ENCODE assay signal across 27 mouse cellular contexts in the genomic region with DNA sequence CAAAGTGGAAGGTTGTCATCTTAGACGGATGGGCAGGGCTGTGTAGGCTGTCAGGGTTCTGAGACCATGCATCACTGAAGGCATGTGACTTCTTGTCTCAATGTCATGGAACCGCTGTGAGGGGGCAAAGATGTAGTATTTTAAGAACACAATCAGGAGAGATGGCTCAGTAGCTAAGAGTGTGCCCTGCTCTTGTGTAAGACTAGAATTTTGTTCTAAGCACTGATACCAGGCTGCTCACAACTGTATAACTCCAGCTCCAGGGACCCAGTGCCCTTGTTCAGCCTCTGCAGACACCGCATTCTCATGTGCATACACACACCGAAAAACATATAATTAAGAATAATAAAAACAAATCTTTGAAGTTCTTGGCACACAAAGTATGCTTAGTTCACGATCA. TPM values are rescaled to one million over a fixed set of nuclear protein-coding genes. Genes with fewer than 3 reads are reported as not detected.
DNase-seq lines count a peak whose midpoint lies in the region; ATAC-seq and TF ChIP-seq lines count a peak whose summit lies in the region.
"Had no signal": no experiment of that assay in that cellular context is flagged by ENCODE, and none has a peak within 500 bp of the region (broad histone marks: within the 10 kb centered on the region; RNA-seq: fewer than 3 reads in every experiment).

No protein-coding gene starts in this region.

- no peak overlapping the region for H3K4me3 ChIP-seq in forebrain, embryonic 13.5 days
- no peak overlapping the region for H3K4me3 ChIP-seq in forebrain, embryonic 12.5 days (replicated peaks)
- H3K4me3 ChIP-seq in hindbrain, embryonic 12.5 days: no peak overlapping the region
- no peak overlapping the region for H3K4me3 ChIP-seq in hindbrain, postnatal 0 days (ENCODE audit: low read length)
- H3K4me3 ChIP-seq in midbrain, embryonic 16.5 days (ENCODE audit: low read depth, low read length): no peak overlapping the region
- no peak overlapping the region for H3K4me3 ChIP-seq in midbrain, embryonic 13.5 days (replicated peaks)
- H3K4me3 ChIP-seq: heart, embryonic 13.5 days; limb, embryonic 10.5 days; limb, embryonic 15.5 days; liver, embryonic 13.5 days; megakaryocyte, embryonic 14.5 days; neural tube, embryonic 12.5 days had no signal

- no peak overlapping the region for H3K4me2 ChIP-seq in forebrain, embryonic 13.5 days
- no peak overlapping the region for H3K4me2 ChIP-seq in forebrain, embryonic 12.5 days
- no peak overlapping the region for H3K4me2 ChIP-seq in hindbrain, embryonic 12.5 days (replicated peaks)
- H3K4me2 ChIP-seq in hindbrain, postnatal 0 days (ENCODE audit: low read depth, low read length): no peak overlapping the region
- H3K4me2 ChIP-seq in midbrain, embryonic 16.5 days (ENCODE audit: low read length): no peak overlapping the region
- H3K4me2 ChIP-seq in midbrain, embryonic 13.5 days (replicated peaks): no peak overlapping the region
- H3K4me2 ChIP-seq: heart, embryonic 13.5 days; limb, embryonic 15.5 days; liver, embryonic 13.5 days; neural tube, embryonic 12.5 days had no signal

- 88% methylated on average over 5 of the region's 5 CpGs for WGBS in forebrain, embryonic 13.5 days
- 89% methylated on average over 5 of the region's 5 CpGs for WGBS in forebrain, embryonic 12.5 days
- 87% methylated on average over 5 of the region's 5 CpGs for WGBS in hindbrain, embryonic 12.5 days
- 82% methylated on average over 5 of the region's 5 CpGs for WGBS in hindbrain, postnatal 0 days
- 81% methylated on average over 5 of the region's 5 CpGs for WGBS in midbrain, embryonic 16.5 days
- 89% methylated on average over 5 of the region's 5 CpGs for WGBS in midbrain, embryonic 13.5 days

- no peak; the same call in none of the 2 replicates for ATAC-seq in forebrain, embryonic 13.5 days
- ATAC-seq in forebrain, embryonic 12.5 days (ENCODE audit: low FRiP score): no peak
- ATAC-seq in hindbrain, embryonic 12.5 days (ENCODE audit: low FRiP score): 0 out of 2 replicates have a peak, but pooled peaks have one; percentile 2
- ATAC-seq in hindbrain, postnatal 0 days: no peak; the same call in 1 of the 2 replicates
- peak; percentile 42 for ATAC-seq in midbrain, embryonic 16.5 days
- no peak for ATAC-seq in midbrain, embryonic 13.5 days
- ATAC-seq: intestine, postnatal 0 days; lung, postnatal 0 days had no signal

- no peaks in the 10 kb centered on the region for H3K36me3 ChIP-seq in forebrain, embryonic 13.5 days (ENCODE audit: poor library complexity, severe bottlenecking)
- H3K36me3 ChIP-seq in forebrain, embryonic 12.5 days (replicated peaks): no peaks in the 10 kb centered on the region
- H3K36me3 ChIP-seq in hindbrain, embryonic 12.5 days: no peaks in the 10 kb centered on the region
- no peaks in the 10 kb centered on the region for H3K36me3 ChIP-seq in hindbrain, postnatal 0 days (ENCODE audit: insufficient read depth, low read length)
- H3K36me3 ChIP-seq in midbrain, embryonic 16.5 days (ENCODE audit: control insufficient read depth, insufficient read depth, low read length): no peaks in the 10 kb centered on the region
- H3K36me3 ChIP-seq in midbrain, embryonic 13.5 days: no peaks in the 10 kb centered on the region
- H3K36me3 ChIP-seq: G1E; heart, embryonic 13.5 days; limb, embryonic 15.5 days; liver, embryonic 13.5 days; neural tube, embryonic 12.5 days had no signal

- no peaks in the 10 kb centered on the region for H3K27me3 ChIP-seq in forebrain, embryonic 13.5 days
- no peaks in the 10 kb centered on the region for H3K27me3 ChIP-seq in forebrain, embryonic 12.5 days
- no peaks in the 10 kb centered on the region for H3K27me3 ChIP-seq in hindbrain, embryonic 12.5 days
- no peaks in the 10 kb centered on the region for H3K27me3 ChIP-seq in hindbrain, postnatal 0 days (ENCODE audit: insufficient read depth, low read length)
- no peaks in the 10 kb centered on the region for H3K27me3 ChIP-seq in midbrain, embryonic 16.5 days (ENCODE audit: control insufficient read depth, insufficient read depth, low read depth, low read length)
- no peaks in the 10 kb centered on the region for H3K27me3 ChIP-seq in midbrain, embryonic 13.5 days
- H3K27me3 ChIP-seq: heart, embryonic 13.5 days; limb, embryonic 15.5 days; liver, embryonic 13.5 days; megakaryocyte, embryonic 14.5 days; neural tube, embryonic 12.5 days had no signal

- peak overlapping the region; percentile 16; the same call in 1 of the 2 replicates for H3K27ac ChIP-seq in forebrain, embryonic 13.5 days
- no peak overlapping the region for H3K27ac ChIP-seq in forebrain, embryonic 12.5 days
- no peak overlapping the region for H3K27ac ChIP-seq in hindbrain, embryonic 12.5 days
- no peak overlapping the region for H3K27ac ChIP-seq in hindbrain, postnatal 0 days
- no peak overlapping the region for H3K27ac ChIP-seq in midbrain, embryonic 16.5 days (ENCODE audit: low read length)
- H3K27ac ChIP-seq in midbrain, embryonic 13.5 days: no peak overlapping the region
- H3K27ac ChIP-seq: heart, embryonic 13.5 days; limb, embryonic 15.5 days; liver, embryonic 13.5 days; neural tube, embryonic 12.5 days; stomach, postnatal 0 days had no signal

- H3K4me1 ChIP-seq in forebrain, embryonic 13.5 days: 0 out of 2 replicates have a peak, but pooled peaks cover 10% of the 10 kb centered on the region
- H3K4me1 ChIP-seq in forebrain, embryonic 12.5 days: no peaks in the 10 kb centered on the region
- 0 out of 2 replicates have a peak, but pooled peaks cover 3% of the 10 kb centered on the region for H3K4me1 ChIP-seq in hindbrain, embryonic 12.5 days
- H3K4me1 ChIP-seq in hindbrain, postnatal 0 days (ENCODE audit: insufficient read depth, low read length): no peaks in the 10 kb centered on the region
- no peaks in the 10 kb centered on the region for H3K4me1 ChIP-seq in midbrain, embryonic 16.5 days (ENCODE audit: control insufficient read depth, insufficient read depth, low read length)
- H3K4me1 ChIP-seq in midbrain, embryonic 13.5 days (replicated peaks): no peaks in the 10 kb centered on the region
- H3K4me1 ChIP-seq: liver, embryonic 13.5 days; megakaryocyte, embryonic 14.5 days; neural tube, embryonic 12.5 days had no signal

- no peaks in the 10 kb centered on the region; the same call in 1 of the 2 replicates for H3K9me3 ChIP-seq in forebrain, embryonic 13.5 days (replicated peaks)
- 0 out of 2 replicates have a peak, but pooled peaks cover 4% of the 10 kb centered on the region for H3K9me3 ChIP-seq in forebrain, embryonic 12.5 days
- peaks cover 4% of the 10 kb centered on the region for H3K9me3 ChIP-seq in hindbrain, embryonic 12.5 days (replicated peaks)
- H3K9me3 ChIP-seq in hindbrain, postnatal 0 days (ENCODE audit: low read length): no peaks in the 10 kb centered on the region
- no peaks in the 10 kb centered on the region for H3K9me3 ChIP-seq in midbrain, embryonic 16.5 days (replicated peaks; ENCODE audit: control insufficient read depth, low read length, poor library complexity, severe bottlenecking)
- H3K9me3 ChIP-seq in midbrain, embryonic 13.5 days: no peaks in the 10 kb centered on the region
- H3K9me3 ChIP-seq: limb, embryonic 15.5 days; liver, embryonic 13.5 days; neural tube, embryonic 12.5 days had no signal

- DNase-seq in hindbrain, postnatal 0 days (ENCODE audit: low spot score): no peak
- no peak for DNase-seq in kidney, postnatal 14 days
- DNase-seq: adrenal gland, adult 8-10 months; cerebellum, adult 8-10 months; kidney, adult 9 months; liver, embryonic 13.5 days; lung, adult 18-20 months; lung, postnatal 4 days; right cerebral cortex, postnatal 25 days; spleen, adult 18-20 months; thymus, adult 18-20 months; thymus, postnatal 25 days had no signal

- no peak overlapping the region for H3K9ac ChIP-seq in forebrain, embryonic 13.5 days
- no peak overlapping the region for H3K9ac ChIP-seq in forebrain, embryonic 12.5 days
- no peak overlapping the region for H3K9ac ChIP-seq in hindbrain, embryonic 12.5 days
- no peak overlapping the region for H3K9ac ChIP-seq in hindbrain, postnatal 0 days (replicated peaks; ENCODE audit: low read length)
- H3K9ac ChIP-seq in midbrain, embryonic 16.5 days (ENCODE audit: low read depth, low read length): no peak overlapping the region
- H3K9ac ChIP-seq in midbrain, embryonic 13.5 days (replicated peaks): no peak overlapping the region
- H3K9ac ChIP-seq: heart, embryonic 13.5 days; limb, embryonic 15.5 days; liver, embryonic 13.5 days; neural tube, embryonic 12.5 days had no signal

- TF ChIP-seq CTCF in hindbrain, postnatal 0 days (IDR thresholded peaks at IDR 0.05; ENCODE audit: low read depth): no peak

RNA-seq across cellular contexts. Expression of gene Kif6, which starts 57.5 kb away (rescaled TPM):
- polyA plus RNA-seq in forebrain, embryonic 13.5 days (2015; fragmentation: Nextera tagmentation; extraction: Ambion mirVana): 1.7 and 2.3 TPM in 2 replicates
- 2.8 and 3.1 TPM in 2 replicates for polyA plus RNA-seq in forebrain, embryonic 12.5 days (2016; fragmentation: Nextera tagmentation; extraction: Ambion mirVana)
- polyA plus RNA-seq in hindbrain, embryonic 12.5 days (2016; fragmentation: Nextera tagmentation; extraction: Ambion mirVana): 3.2 and 4.3 TPM in 2 replicates
- total RNA-seq in hindbrain, postnatal 0 days (2014; rRNA removed): 1.8 and 2.6 TPM in 2 replicates
- polyA plus RNA-seq in hindbrain, postnatal 0 days (2015; fragmentation: Nextera tagmentation; extraction: Ambion mirVana): 1.5 and 2.2 TPM in 2 replicates
- polyA plus RNA-seq in midbrain, embryonic 16.5 days (2015; fragmentation: Nextera tagmentation; extraction: Ambion mirVana): 2.2 and 2.5 TPM in 2 replicates
- polyA plus RNA-seq in midbrain, embryonic 13.5 days (2015; fragmentation: Nextera tagmentation; extraction: Ambion mirVana): 2.4 and 3.6 TPM in 2 replicates
- total RNA-seq: gastrocnemius, postnatal 10 days had no signal
- polyA plus RNA-seq: G1E had no signal

Comparison
In these comparisons a context has a peak if more than half of its experiments do, and no peak if none do; other contexts are left out.
1. ATAC-seq: peak in hindbrain, embryonic 12.5 days (single experiment) and midbrain, embryonic 16.5 days (single experiment); none in forebrain, embryonic 13.5 days (single experiment), forebrain, embryonic 12.5 days (single experiment), hindbrain, postnatal 0 days (single experiment) and midbrain, embryonic 13.5 days (single experiment).